Mouse (Mus musculus): ENCODE results near the gene Ttc7.

Ttc7 gene

DNA sequence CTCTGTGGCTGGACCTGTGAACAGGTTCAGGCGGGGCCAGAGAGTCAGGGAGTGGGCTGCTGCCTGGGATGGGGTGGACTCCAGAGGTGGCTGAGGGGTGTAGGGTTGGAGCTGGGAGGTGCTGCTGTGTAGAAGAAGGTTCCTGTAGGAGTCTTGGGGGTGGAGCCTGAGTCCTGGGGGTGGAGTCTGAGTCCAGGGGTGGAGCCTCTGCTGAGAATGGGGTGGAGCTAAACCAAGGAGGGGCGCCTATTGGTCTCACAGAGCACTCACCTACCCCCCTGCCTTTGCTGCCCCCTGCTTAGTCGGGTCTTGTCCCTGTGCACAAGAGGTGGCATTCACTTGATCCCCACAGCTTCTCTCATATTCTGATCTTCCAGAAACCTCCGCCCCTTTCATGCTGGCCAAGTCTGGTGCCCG, 31.9 kb downstream of the Ttc7 start:
- DNase-seq (ENCODE audit: low spot score): peak; percentile 41

GRCm38 (mm10) chr17:87315021-87315531, 32.4 kb downstream of the Ttc7 start:
- DNase-seq (ENCODE audit: low spot score): peak; percentile 92

- no peak for DNase-seq (ENCODE audit: low spot score)
These were observed 33.4 kb downstream of the Ttc7 start for GRCm38 (mm10) chr17:87315891-87316763.

- no peak for DNase-seq (ENCODE audit: low spot score)
These were observed 34.6 kb downstream of the Ttc7 start for GRCm38 (mm10) chr17:87317271-87317670.

DNA sequence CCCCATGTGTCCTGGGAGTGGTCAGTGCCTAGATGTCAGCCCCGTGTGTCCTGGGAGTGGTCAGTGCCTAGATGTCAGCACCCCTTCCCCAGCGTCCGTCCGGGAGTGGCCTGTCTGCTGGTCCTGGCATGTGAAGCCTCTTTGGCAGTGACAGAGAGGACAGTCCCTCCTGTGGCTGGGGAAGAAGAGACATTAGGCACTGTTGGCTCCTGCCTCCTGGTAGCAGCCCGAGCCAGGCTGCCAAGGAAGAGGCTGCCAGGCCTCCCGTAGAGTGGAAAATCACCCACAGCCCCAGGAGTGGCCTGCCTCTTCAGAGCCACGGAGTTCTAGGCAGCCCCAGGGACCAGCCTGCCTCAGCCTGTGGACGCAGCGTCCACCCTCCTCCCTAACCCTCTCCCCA, 35.3 kb downstream of the Ttc7 start:
- no peak for DNase-seq (ENCODE audit: low spot score)

GRCm38 (mm10) chr17:87321673-87322072, 39.0 kb downstream of the Ttc7 start:
- no peak for DNase-seq (ENCODE audit: low spot score)

DNA sequence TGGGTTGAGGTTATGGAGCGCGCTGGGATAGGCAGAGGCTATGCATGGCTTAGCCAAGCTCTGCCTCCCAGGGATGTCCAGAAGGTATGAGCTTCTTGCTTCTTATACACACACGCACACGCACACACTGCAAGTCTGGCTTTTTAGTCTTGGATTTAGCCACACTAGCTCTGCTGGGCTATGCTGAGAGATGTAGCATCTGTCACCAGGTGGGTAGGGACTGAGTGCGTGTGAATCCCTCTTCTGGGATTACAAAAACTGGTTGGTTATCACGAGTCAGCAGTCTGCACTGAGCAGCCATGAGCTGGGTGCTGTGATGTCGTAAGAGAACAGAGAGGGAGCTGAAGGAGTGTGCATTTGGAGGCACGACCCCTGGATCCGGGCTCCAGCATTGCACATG, 40.5 kb downstream of the Ttc7 start:
- no peak for DNase-seq (ENCODE audit: low spot score)

GRCm38 (mm10) chr17:87325501-87325900, 42.8 kb downstream of the Ttc7 start:
- no peak for DNase-seq (ENCODE audit: low spot score)

GRCm38 (mm10) chr17:87326987-87327386, 44.3 kb downstream of the Ttc7 start:
- no peak for DNase-seq (ENCODE audit: low spot score)

GRCm38 (mm10) chr17:87327645-87328044, 45.0 kb downstream of the Ttc7 start:
- no peak for DNase-seq (ENCODE audit: low spot score)

DNA sequence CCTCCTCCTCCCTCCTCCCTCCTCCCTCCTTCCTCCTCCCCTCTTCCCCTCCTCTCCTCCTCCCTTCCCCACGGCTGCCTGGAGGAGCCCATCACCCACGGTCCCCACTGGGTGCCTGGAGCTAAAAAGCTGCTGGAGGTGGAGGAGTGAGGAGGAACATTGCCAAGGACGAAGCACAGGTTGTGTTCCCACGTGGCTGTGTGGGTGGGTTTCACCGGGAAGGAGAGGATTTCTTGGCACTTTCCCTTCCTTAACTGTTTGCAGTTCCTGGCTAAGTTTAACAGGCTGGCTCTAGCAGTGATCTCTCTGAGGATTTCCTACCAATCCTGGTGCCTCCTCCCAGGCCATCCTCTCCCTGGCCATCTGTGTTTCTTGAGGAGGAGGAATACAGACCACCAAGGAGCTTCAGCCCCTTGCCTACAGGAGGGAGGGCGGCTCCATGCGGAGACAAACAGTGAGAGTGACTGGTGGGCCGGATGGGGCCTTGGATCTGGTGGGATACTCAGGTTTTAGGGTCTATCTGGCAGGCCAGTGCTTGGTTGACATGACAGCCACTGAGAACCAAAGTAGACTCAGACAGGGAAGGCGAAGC, 45.6 kb downstream of the Ttc7 start:
- no peak for DNase-seq (ENCODE audit: low spot score)

GRCm38 (mm10) chr17:87329144-87329700, 46.5 kb downstream of the Ttc7 start:
- DNase-seq (ENCODE audit: low spot score): no peak

- no peak for DNase-seq (ENCODE audit: low spot score)
These were observed 47.7 kb downstream of the Ttc7 start for GRCm38 (mm10) chr17:87330250-87330920.

GRCm38 (mm10) chr17:87330921-87331291, 48.2 kb downstream of the Ttc7 start:
- DNase-seq (ENCODE audit: low spot score): no peak

DNA sequence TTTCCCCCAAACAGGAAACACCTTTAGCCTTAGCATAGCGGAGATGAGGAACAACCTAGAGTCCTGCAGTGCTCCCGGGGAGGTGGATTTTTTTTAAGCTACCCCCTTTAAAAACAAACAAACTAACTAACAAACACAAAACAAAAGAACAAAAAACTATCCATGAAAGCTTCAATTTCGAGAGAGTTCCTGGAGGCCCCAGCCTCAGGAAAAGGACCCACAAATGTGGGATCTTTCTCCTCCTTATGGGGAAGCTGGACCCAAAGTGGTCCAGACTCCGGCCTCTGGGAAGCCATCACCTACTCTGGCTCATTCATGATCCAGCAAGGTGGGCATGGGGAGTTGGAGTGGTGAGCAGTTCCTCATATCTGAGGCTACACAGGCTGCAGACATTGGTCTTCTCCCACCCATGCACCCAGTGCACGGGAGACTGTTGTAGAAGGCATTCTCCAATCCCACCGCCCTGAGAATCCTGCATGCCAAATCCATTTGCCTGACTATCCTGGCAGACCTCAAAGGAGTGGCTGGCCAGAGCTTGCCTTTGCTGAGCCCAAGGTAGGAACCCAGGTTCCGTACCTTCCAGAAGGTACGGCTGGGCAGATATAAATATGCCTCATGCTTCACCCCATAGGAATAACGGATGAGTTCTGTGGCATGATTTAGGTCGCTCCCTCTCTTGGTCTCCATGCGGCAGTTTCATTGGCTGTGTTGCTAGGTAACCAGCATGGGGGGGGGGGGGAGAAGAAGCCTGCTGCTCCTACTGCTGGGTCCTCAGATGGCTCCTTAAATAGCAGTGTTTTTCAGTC, 48.9 kb downstream of the Ttc7 start:
- DNase-seq (ENCODE audit: low spot score): no peak

- DNase-seq (ENCODE audit: low spot score): no peak
These were observed 49.6 kb downstream of the Ttc7 start for GRCm38 (mm10) chr17:87332142-87332815.

DNA sequence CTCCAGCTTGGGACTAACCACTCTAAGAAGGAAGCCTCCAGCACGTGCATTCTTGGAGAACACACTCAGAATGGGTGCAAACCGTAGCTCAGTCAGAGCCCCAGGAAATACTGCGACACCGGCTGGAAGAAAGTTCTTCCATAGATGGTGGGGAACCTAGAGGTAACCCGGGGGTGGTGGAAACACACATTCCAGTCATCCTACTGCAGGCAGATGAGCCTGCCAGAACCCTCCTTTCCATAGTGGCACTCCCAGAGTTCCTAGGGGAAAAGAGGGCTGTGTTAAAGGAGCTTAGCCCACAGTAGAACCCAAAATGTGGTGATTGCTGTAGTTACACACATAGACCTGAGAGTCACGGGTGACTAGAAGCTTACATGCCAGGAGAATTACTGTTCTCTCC, 50.2 kb downstream of the Ttc7 start:
- DNase-seq (ENCODE audit: low spot score): no peak

DNA sequence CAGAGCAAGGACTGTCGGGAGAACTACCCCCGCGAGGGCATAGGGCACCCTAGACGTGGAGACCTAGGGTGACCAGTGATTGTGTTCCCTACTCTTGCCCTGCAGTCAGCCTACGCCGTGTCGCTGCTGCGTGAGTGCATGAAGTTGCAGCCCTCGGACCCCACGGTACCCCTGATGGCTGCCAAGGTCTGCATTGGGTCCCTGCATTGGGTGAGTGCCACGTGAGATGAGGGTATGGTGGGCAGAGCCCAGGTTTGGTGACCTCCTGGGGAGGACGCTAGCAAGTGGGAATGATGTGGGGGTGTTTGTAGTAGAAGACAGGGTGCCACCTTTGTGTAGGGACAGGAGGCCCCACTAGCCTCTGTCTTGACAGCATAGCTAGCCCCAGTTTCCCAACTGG, 51.5 kb downstream of the Ttc7 start:
- DNase-seq (ENCODE audit: low spot score): no peak

DNA sequence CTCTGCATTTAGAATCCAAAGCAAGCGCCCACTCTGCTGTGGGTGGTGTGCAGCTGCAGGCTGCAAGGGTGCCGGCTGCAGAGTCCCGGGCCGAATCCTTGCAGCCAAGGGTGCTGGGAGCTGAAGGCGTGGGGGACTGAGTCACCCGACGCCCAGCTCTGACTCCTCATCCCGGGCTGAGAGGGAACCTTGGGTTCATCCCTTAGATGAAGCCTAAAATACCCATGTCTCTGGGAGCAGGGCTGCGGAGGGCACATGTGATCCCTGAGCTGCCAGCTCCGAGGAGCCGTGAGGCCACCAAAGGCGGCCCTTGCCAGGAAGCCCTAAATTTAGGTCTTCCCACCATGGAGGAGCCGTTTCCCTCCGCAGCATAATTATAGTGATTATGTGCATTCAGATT, 52.5 kb downstream of the Ttc7 start:
- no peak for DNase-seq (ENCODE audit: low spot score)

- DNase-seq (ENCODE audit: low spot score): no peak
These were observed 53.0 kb downstream of the Ttc7 start for GRCm38 (mm10) chr17:87335727-87336126.

DNA sequence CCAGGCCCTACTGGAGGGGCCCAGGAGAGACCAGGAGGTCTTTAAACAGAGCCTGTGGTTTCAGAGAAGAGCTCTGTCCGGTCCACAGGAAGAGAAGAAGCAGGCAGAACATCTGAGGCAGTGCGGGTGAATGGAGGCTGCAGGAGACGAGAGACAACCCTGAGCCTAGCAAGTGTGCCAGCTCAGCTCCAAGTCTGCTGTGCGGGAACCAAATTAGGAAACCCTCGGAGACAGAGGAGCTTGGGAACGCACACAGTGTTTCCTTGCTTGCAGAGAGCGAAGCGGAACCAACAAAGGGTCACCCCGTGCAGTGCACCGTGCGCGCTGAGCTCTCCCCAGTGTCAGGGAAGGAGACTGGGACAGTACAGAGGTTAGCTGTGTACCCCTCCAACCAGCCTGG, 54.2 kb downstream of the Ttc7 start:
- DNase-seq (ENCODE audit: low spot score): no peak
